Mouse (Mus musculus) gastrocnemius, postnatal 14 days (tissue): ENCODE measurements around the gene Efcc1. TPM values are rescaled to one million over a fixed set of nuclear protein-coding genes. Genes with fewer than 3 reads are reported as not detected.

Experiments used
- DNase-seq: peaks from one replicate; pipeline ENCODE4 v3.0.0; 2021; ENCODE audit warnings: mixed read lengths
- intact Hi-C: fragments of 180-260 bp; cut with DNase I; formaldehyde crosslinking; loops from one replicate; pipeline ENCODE4 v1.15.1; 2025; ENCODE audit warnings: low total_unique reads
- long read RNA-seq, 2 experiments: library from polyadenylated mRNA; stranded (forward); transcript quantifications; one replicate each; pipeline ENCODE4 v2.0.0; 2021
- total RNA-seq, 2 experiments: library from RNA; stranded (reverse); gene quantifications; 2 replicates each; pipeline ENCODE4 v1.2.3; 2021

Gene Efcc1
- 1 to 10 TPM; 1.6 to 2.0 TPM for total RNA-seq
- long read RNA-seq, experiment 1 = 0 reads
- long read RNA-seq, experiment 2 = 0 reads

DNA sequence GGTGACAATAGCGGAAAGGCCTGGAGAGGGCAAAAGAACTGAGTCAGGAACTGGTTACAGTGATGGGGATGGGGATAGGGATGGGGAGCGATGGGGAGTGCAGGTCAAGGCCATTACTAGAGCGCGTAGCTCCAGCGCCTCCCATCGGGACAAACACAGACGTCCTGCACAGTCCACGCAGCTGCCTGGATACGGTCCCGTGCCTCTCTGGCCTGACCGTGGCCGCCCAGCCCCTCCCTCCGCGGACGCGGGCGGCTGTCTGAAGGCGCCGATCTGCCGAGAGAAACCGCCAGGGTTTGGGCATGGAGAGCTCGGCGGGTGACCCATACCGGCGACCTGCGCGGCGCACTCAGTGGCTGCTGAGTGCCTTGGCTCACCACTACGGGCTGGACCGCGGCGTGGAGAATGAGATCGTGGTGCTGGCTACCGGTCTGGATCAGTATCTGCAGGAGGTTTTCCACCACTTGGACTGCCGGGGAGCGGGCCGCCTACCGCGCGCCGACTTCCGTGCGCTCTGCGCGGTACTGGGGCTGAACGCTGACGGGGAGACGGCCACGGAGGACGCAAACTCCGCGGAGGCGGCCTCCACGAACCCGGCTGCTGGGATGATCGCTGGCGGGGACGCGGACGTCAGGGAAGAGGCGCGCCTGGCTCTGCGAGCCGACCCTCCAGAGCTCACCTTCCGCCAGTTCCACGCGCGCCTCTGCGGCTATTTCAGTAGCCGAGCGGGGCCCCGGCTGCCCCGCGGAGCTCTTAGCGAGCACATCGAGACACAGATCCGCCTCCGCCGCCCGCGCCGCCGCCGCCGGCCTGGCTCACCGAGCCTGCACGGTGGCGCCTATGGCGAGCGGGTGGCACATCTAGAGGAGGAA lies at the start of gene Efcc1:
Efcc1 (plus strand) TSS at position 279 of the 872 bp plus-strand sequence.
- peak; percentile 76 for DNase-seq
- intact Hi-C loops = no loop called here

GRCm38 (mm10) chr6:87695947-87696346 lies 34.7 kb upstream of the Efcc1 start:
- intact Hi-C loops = no loop called here
- DNase-seq = no peak

- no peak for DNase-seq
- intact Hi-C loops = no loop called here
Observed at GRCm38 (mm10) chr6:87696544-87696943, 34.1 kb upstream of the Efcc1 start.

DNA sequence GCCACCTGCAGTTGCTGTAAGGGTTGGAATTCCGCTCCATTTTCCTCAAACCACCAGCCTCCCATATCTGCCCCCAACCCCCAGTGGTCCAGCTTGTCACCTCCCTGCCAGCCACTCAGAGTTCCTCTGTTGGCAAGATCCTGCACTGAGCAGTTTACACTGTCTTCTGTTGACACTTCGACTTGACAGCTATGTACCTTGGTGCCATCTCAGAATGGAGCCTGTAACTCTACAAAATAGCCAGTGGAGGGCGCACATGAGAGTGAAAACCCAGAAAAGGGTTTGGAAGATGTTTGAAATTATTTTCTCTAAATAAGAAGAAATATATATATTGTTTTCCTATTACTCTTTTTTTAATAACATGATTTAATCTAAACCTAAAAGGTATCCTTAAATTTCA lies 24.4 kb upstream of the Efcc1 start:
- intact Hi-C loops = no loop called here

GRCm38 (mm10) chr6:87712311-87712710 lies 18.4 kb upstream of the Efcc1 start:
- no peak for DNase-seq
- intact Hi-C loops = no loop called here

More for the DNA sequence above, 24.4 kb upstream of the Efcc1 start:
- DNase-seq = peak; percentile 10

GRCm38 (mm10) chr6:87714091-87714490 lies 16.6 kb upstream of the Efcc1 start:
- intact Hi-C loops = no loop called here
- DNase-seq = no peak

DNA sequence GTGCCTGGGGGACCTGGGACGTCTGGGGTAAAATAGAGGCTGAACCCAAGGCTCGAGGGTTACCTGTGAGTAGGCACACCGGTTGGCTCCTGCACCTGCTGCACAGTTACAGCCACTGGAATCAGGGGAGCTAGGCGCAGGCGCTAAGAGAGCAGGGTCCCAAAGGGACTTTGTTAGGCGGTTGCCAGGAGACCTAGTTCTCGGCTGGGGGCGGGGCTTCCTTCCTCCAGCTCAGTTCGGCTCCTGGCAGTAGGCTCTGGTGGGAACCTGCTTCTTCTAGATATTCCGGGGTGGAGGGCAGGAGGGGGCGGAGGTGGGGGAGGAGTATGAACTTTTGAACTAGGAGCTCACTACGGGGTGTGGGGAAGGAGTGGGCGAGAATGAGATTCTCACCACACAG lies 8.0 kb upstream of the Efcc1 start:
- DNase-seq = peak; percentile 36
- intact Hi-C loops = no loop called here

DNA sequence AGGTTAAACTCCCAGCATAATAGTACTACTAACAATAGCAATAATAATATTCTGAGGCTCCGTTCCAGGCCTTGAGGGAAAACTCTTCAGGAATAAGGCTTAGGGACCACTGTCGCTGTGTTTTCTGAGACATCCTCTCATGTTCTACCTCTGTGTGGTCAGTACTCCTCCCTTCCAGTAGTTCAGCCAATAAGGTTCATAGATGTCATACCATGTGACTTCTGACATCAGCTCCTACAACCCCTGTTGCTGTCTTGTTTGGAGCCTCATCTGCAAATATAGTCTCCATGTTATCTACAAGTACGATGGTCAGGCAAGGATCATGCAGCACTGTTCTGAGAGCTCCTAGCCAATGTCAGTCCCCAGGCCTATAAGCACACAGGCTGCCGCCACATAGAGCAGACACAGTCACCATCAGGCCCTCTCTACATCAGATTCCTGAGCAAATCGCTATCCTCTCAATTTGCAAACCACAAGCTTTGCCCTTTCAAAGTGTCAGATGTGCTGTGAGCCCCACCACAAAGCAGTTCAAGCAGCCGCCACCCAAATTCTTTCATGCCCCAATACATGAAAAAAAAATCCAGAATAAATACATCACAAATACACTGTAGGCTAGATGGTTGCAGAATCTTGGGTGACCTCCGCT lies 5.3 kb upstream of the Efcc1 start:
- no peak for DNase-seq
- intact Hi-C loops = no loop called here

DNA sequence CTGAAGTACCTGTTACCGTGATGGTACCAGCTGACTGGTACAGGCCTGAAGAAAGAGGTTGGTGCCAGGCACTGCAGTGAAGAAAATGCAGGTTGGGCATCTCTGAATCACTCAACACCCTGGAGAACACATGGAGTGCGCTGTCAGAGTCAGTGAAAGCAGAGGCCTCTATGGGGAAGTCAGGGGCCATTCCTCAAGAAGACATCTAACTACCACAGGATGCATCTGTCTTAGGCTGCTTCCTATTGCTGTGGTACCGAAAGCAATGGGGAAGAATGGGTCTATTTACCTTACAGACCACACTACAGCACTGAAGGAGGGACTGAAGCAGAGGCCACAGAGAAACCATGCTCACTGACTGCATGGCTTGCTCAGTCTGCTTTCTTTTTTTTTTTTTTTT lies 2.6 kb upstream of the Efcc1 start:
- no peak for DNase-seq
- intact Hi-C loops = no loop called here

DNA sequence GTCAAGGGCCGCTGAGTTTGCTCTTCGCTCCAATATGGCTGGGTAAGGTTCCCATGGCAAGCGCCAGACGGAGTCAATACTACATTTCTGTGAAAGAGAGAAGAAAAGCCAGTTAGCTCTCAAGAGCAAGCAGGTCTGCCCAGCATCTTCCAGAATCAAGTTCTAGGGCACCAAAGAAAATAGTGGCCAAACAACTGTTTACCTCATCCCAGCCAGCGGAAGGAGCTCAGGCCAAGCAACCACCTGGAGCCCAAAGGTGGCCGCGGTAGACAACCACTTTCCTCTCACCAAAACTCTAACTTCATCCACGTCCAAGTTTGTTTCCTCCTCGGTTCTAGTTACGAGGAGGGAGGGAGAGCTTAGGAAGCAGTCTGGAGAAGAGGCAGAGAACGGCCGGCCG lies 528 bp upstream of the Efcc1 start:
- intact Hi-C loops = no loop called here
- DNase-seq = no peak

DNA sequence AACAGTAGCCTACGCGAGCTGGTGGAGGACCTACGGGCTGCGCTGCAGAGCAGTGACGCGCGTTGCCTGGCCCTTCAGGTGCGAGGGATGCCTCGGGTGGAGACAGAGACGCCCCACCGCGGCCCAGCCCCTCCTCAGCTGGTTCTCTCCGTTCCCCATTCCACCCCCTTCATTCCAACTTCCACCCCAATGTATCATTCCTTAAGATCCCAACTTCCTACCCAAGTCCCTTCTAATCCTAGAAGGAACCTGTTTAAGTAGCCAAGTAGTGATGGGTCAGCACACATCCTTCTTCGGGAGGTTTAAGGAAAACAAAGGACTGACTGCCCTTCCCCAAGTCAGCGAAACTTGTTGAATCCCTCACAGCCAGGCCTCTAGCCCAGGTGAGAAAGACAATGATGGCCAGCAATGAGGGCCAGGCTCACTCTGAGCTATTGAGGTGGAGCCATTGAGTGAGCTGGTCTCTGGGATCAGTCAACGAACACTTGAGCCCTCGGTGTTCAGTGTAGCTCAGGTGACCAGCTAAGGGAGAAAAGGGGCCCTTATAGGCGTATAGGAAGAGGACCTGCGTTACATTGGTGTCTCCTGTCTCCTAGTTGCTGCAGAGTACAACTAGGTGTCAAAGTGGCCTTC lies 910 bp downstream of the Efcc1 start:
- intact Hi-C loops = no loop called here

GRCm38 (mm10) chr6:87732151-87733011 lies 1.7 kb downstream of the Efcc1 start:
- no peak for DNase-seq
- intact Hi-C loops = no loop called here

More for the DNA sequence above, 910 bp downstream of the Efcc1 start:
- DNase-seq = no peak

GRCm38 (mm10) chr6:87733131-87733930 lies 2.7 kb downstream of the Efcc1 start:
- DNase-seq = no peak
- intact Hi-C loops = no loop called here

DNA sequence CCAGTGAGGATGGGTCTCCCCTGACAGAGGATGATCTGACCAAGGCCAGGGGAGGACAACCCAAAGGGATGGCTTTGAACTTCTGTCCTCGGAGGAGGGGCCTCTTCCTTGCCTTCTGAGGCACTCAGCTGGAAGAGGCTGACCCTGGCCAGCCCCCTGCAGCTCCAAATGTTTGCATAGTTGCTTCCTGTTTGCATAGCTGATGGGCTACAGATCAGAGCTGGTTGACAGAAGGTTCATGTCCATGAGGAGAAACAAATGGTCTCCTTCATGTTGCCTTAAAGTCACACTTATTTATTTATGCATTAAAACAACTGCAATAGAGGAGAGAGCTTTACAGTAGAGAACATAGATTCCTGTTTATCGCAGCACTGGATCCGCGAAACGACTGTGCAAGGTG lies 3.5 kb downstream of the Efcc1 start:
- DNase-seq = no peak
- intact Hi-C loops = no loop called here

DNA sequence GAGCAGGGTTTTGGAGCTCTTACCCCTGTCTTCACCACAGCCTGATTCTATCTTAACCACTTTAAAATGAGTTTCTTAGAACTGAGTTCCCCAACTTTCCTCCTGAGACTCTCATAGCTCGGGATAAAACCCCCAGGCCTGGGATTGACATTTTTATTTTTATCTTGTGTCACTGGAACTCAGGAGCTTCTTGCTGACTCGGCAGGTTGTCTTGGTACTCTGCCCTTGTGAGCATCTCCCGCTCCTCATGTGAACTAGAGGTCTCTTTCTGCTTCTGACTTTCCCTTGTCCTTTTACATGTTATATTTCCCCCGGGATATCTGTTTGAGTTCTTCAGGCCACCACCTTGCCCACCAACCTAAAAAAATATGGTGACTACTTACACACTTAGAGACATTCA lies 6.3 kb downstream of the Efcc1 start:
- intact Hi-C loops = no loop called here
- no peak for DNase-seq

- no peak for DNase-seq
- intact Hi-C loops = no loop called here
Observed at GRCm38 (mm10) chr6:87737921-87738626, 7.4 kb downstream of the Efcc1 start.

DNA sequence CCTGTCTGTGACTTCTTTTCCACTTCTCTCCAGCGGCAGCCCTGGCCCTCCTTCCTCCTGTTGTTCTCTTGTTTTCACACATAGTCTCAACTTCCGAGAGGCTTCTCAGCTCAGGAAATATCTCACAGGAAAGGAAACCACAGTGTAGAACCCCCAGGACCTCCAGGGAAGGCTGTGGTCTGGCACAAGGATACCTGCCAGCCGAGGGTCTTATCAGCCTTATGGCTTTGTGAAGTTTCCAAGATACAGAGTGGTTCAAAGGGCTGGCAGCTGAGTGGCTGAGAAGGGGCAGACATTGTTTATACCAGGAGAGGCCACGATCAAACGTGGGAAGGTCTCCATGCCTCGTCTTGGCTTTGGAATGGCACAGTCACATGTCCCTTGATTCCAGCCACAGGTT lies 9.2 kb downstream of the Efcc1 start:
- intact Hi-C loops = no loop called here
- no peak for DNase-seq

GRCm38 (mm10) chr6:87740496-87740895 lies 9.8 kb downstream of the Efcc1 start:
- DNase-seq = no peak
- intact Hi-C loops = no loop called here
